Mouse (Mus musculus): ENCODE measurements around the gene Cacna1a. TPM values are rescaled to one million over a fixed set of nuclear protein-coding genes. Genes with fewer than 3 reads are reported as not detected.

Gene Cacna1a
- total RNA-seq, 2 experiments from 2014 or later = 0.31 to 0.33 TPM

- no peak for ATAC-seq (ENCODE audit: poor library complexity, severe bottlenecking)
Measured at GRCm38 (mm10) chr8:84656191-84656525, 267.9 kb downstream of the Cacna1a start.

DNA sequence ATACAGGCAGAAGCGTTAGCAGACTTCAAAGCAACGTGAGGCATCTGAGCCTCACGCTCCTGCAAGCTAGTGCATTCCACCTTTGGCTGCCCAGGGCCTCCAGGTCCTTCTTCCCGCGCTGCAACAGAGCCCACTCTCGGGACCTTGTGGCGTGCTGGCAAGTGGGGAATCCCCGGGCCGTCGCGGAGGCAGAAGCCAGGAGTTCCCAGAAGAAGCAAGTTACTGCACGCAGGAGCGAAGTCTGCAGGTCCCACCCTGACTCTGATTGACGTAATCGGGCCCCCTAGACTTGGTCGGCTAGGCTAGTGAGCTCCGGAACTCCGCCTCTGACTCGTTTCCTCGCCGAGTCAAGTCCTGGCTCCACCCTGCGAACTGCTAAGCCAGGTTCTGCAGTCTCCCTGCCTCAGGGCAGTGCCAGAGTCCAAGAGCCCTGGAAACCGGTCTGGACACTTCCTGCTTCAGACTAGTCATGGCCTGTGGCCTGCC lies 268.4 kb downstream of the Cacna1a start:
- peak; percentile 39 for ATAC-seq (ENCODE audit: poor library complexity, severe bottlenecking)

DNA sequence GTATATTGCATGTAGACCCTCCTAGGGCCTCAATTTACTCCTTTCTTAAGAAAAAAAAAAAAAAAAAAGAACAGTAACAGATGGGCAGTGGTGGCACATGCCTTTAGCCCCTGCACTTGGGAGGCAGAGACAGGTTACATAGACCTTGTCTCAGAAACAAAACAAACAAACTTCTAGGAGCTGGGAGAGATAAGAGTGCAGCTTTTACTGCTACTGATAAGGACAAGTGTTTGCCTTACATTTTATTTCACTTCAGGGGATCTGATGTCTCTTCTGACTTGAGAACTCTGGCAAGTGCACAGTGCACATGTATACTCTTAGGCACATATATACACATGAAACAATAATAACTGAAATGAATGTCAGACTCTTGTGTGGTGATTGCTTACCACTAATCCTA lies 269.0 kb downstream of the Cacna1a start:
- ATAC-seq (ENCODE audit: poor library complexity, severe bottlenecking) = no peak

DNA sequence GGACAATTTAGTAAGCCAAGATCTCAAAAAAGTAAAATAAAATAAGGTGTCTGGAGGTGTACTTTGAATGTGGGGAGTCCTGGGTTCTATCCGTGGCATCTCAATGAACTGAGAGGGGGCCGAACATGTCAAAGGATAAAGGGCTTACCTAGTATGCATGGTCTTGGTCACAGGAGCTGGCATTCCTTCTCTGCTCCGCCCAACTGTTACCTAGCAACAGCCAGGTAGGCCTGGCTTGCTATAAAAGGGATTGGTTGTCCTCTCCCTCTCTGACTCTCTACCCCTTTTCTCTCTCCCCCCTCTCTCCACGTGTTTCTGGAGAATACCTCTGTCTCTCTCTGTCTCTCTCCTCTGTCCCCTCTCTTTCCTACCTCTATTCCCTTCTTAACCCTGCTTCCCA lies 269.4 kb downstream of the Cacna1a start:
- ATAC-seq (ENCODE audit: poor library complexity, severe bottlenecking) = no peak

- no peak for ATAC-seq (ENCODE audit: poor library complexity, severe bottlenecking)
Measured at GRCm38 (mm10) chr8:84658951-84659350, 270.7 kb downstream of the Cacna1a start.

GRCm38 (mm10) chr8:84659936-84660818 lies 271.9 kb downstream of the Cacna1a start:
- ATAC-seq (ENCODE audit: poor library complexity, severe bottlenecking) = no peak

DNA sequence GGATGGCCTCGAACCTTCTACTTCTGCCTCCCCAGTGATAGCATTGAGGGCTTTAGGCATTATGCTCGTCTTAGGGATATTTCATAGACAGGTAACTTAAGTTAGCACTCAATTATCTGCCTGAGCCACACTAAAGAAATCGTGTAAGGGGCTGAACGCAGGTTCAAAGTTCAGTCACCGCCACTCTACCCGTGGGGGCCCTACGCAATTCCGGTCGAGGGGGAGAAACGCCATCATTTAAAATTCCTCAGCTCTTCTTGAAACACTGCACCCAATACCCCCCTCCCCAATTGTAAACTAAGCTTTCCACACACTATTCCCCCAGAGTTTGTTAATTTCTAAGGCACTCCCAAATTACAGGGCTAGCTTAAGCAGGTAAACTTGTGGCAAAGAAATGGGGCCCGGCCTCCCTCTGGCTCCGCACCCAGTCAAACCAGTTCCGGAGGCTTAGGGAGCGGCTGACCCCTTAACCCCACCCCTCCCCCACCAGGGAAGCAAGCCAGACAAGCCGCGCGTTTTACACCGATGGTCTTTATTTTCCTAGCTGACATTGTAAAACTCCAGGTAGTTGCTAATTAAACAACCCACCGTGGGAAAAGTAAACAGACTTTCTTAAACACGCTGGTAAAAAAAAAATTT lies 272.7 kb downstream of the Cacna1a start:
- ATAC-seq (ENCODE audit: poor library complexity, severe bottlenecking) = no peak

GRCm38 (mm10) chr8:84661458-84661871 lies 273.2 kb downstream of the Cacna1a start:
- ATAC-seq (ENCODE audit: poor library complexity, severe bottlenecking) = peak; percentile 37

DNA sequence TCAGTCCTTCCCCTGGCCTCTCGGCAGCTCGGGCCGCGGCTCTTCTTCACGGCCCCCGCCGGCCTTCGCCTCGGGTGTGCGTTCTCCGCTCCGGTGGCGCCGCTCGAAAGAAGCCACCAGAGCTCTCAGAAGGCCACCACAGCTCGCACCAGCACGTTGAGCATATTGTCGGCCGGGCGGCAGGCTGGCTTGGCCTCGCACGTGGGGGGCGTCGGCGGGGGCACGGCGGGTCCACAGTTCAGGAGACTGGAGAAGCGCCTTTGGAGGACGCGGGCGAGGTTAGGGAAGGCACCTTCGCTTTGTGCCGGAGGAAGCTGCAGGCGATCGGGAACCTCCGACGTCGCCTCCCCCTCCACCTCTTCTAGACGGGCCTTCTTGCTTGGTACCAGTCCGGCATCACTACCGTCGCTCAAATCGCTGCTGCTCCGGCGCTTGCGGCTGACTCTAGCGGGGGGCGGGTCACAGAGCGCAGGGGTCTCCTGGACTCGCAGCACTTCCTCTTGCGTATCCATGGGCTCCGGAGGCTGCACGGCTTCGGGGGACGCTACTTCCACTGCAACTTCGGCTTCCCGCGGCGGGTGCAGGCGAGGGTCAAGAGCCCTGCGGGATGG lies 273.8 kb downstream of the Cacna1a start:
- no peak for ATAC-seq (ENCODE audit: poor library complexity, severe bottlenecking)

GRCm38 (mm10) chr8:84662581-84663065 lies 274.4 kb downstream of the Cacna1a start, which contains the start of gene Ier2:
Gene Ier2, minus strand, starts transcription at chr8:84662852.
- peak; percentile 38 for ATAC-seq (ENCODE audit: poor library complexity, severe bottlenecking)

GRCm38 (mm10) chr8:84663483-84664327 lies 275.5 kb downstream of the Cacna1a start:
- peak; percentile 39 for ATAC-seq (ENCODE audit: poor library complexity, severe bottlenecking)

DNA sequence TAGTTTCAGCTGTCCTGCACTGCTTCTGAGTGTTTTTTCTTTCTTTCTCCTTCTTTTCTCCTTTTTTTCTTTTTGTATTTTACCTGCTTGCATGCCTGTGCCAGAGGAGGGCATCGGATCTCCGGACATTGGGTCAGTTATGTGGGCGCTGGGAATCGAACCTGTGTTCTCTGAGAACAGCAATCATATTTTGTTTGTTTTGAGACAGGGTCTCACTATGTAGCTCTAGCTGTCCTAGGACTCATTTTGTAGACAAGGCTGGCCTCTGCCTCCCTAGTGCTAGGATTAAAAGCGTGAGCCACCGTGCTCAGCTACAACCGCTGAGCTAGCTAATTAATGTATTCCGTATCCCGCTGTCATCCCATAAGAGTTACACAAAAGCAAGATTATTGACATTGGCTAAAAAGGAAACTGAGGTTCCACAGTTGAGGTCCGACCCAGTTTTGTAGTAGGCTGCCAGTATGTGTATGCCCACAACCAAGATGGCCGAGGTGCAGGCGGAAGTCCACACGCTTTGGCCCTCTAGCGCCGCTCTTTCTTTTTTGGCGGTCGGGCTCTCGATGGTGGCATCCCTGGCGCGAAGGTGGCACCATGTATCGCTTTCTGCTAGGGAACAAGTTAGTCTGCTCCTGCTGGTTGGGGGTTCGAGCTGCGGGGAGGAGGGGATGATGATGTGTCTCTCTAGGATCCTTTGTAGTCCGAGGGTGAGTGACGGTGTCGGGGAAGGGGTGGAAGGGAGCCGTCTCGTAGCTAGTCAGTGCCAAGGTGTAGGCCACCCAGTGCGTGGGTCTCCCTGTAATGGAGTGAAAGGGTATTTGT lies 276.5 kb downstream of the Cacna1a start:
- ATAC-seq (ENCODE audit: poor library complexity, severe bottlenecking) = peak; percentile 30

DNA sequence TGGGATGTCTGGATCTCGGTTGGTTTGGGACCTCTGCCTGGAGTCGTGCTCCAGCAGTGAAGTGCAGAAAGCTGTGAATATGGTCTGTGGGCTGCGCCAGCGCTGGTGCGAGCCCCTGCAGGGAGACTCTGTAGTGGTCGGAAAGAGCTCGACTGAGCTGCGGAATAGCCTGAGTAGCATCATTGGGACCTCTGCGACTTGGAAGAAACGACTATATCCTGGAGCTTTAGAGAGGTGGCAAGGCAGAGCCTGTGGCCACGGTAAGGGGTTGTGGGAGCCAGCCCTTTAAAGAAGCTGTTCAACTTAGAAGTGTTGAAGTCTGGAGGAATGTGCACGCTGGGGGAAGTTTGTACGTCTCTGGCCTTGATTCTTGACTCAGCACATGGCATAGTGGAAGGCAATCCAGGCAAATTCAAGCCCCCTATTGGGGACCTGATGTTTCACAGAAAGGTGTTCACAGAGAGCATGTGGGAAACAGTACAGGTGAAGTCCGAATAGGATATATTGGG lies 277.2 kb downstream of the Cacna1a start:
- ATAC-seq (ENCODE audit: poor library complexity, severe bottlenecking) = no peak

GRCm38 (mm10) chr8:84668081-84668480 lies 279.8 kb downstream of the Cacna1a start:
- ATAC-seq (ENCODE audit: poor library complexity, severe bottlenecking) = no peak

- no peak for ATAC-seq (ENCODE audit: poor library complexity, severe bottlenecking)
Measured at GRCm38 (mm10) chr8:84668731-84669485, 280.7 kb downstream of the Cacna1a start.

DNA sequence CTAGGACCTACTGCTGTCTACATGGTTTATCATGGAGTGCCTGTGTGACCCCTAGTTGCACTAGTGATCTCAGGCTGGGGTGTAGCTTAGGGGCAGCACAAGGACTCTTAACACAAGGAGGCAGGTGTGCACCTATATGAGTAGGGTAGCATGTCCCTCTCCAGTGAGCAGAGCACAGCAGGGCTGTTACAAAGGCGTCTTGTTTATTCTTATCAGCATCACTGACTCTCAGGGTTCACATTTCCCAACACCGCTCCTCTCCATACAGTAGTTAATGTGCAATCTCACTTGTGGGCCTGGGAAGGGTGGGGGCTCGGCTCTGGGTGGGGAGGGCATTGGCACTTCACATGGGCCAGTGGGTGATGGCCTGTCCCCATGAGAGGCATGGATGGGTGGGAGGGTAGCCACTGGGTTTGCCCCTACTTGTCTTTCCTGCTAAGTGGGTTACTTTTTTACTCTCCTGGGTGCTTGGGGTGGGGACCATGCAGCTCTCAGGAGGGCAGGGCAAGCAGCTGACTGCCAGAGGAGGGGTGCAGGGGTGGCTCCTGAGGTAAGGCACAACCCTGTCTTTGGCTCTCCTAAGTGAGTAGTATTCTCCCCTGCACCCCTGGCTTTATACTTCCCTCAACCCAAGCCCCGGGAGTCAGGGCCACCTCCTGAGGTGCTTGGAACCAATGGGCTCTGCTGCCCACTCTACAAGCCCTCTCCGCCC lies 282.2 kb downstream of the Cacna1a start:
- ATAC-seq (ENCODE audit: poor library complexity, severe bottlenecking) = 0 out of 2 replicates have a peak, but pooled peaks have one; percentile 24

DNA sequence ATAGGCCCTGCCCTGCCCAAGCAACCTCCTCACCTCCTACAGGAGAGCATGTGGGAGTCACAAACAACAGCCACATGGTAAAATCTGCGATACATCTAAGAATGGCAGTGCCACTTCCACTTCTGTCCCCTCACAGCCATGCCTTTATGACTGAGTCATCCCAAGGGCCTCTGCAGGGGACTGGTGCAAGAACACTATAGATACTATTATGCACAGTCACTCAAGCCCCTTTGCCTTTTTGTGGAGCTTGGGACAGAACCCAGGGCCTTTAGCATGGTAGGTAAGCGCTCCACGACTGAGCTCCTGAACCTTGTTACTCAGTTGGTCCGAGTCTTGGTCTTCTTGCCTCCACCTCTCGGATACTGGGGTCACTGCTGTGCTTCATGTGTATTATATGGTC lies 289.1 kb downstream of the Cacna1a start:
- ATAC-seq (ENCODE audit: poor library complexity, severe bottlenecking) = no peak

- no peak for ATAC-seq (ENCODE audit: poor library complexity, severe bottlenecking)
Measured at GRCm38 (mm10) chr8:84681476-84681875, 293.2 kb downstream of the Cacna1a start.

Measured in megakaryocyte, adult 5-6 weeks (primary cell).